Mouse (Mus musculus): ENCODE data around the gene Slc3a2. TPM values are rescaled to one million over a fixed set of nuclear protein-coding genes. Genes with fewer than 3 reads are reported as not detected.

Gene Slc3a2
- total and polyA plus RNA-seq, 3 experiments = 41.0 to 61.1 (median 42.2) TPM

DNA sequence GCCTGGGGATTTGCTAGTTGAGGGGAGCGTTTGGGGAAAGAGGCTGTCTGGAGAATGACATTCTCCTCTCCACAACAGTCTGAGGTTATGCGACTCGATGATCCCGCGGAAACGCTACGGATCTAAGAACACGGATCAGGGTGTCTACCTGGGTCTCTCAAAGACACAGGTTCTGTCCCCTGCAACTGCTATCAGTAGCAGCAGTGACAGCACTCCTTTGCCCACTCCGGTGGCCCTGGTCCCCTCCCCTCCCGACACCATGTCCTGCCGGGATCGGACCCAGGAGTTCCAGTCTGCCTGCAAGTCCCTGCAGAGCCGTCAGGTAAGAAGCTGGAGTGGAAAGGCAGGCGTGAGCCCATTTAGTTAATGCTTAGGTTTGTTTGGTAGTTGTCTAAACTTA, 19.0 kb upstream of the Slc3a2 start:
- peaks cover 22% of the 10 kb centered on the region for H3K36me3 ChIP-seq (ENCODE audit: control insufficient read depth, insufficient read depth, low read length)
- DNase-seq = no peak
- intact Hi-C loops (cut with DNase I) = loop anchor here (5.0 kb wide), 1 partner anchor 75 kb away; the partner anchor contains the start of gene Ttc9c
- peaks cover 5% of the 10 kb centered on the region for H3K4me1 ChIP-seq (ENCODE audit: control insufficient read depth, insufficient read depth, low read length)
- WGBS = 6% methylated on average over 14 of the region's 14 CpGs
- H3K9ac ChIP-seq (ENCODE audit: low read depth, low read length) = peak overlapping the region; percentile 74
- H3K4me3 ChIP-seq = peak overlapping the region; percentile 99
- H3K79me2 ChIP-seq (replicated peaks; ENCODE audit: control insufficient read depth, insufficient read depth, low read length) = peaks cover 3% of the 10 kb centered on the region
- H3K27me3 ChIP-seq (ENCODE audit: control insufficient read depth, insufficient read depth, low read length) = no peaks in the 10 kb centered on the region
- TF ChIP-seq POLR2A (IDR thresholded peaks at IDR 0.05; ENCODE audit: insufficient read depth, low read depth, low read length) (no peak), CTCF (IDR thresholded peaks at IDR 0.05) (no peak), EP300 (IDR thresholded peaks at IDR 0.05; ENCODE audit: insufficient read depth, low read depth, low read length) (no peak)
- peak overlapping the region; percentile 97 for H3K27ac ChIP-seq

DNA sequence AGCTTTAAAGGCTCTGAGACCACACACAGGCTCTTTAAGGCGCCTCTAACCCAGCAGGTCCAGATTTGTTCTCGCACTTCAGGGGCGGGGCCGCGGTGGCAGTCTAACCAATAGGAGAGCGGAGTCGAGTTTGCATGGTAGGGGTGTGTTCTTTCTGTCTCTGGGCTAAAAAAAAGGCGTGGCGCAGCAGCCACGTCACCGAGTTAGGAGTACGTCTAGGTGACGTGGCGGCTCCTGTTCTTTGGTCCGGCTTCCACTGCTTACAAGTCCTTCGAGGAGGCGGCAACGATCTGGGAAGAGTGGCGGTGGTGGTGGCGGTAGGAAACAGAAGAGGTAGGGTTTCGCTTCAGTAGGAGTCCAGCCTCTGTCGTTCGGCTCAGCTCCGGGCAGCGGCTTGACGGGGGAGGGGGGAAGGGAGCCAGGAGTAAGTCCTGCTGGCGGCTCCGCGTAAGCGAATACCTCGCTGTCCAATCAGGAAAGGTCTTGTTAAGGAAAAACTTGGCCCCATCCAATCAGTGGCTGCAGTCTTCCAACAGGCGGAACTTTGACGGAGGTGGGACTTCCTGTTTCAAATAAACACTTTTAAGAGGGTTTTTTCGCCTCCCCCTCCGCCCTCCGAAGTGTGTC, 18.2 kb upstream of the Slc3a2 start, which contains the start of gene Stx5a:
Gene Stx5a (plus strand): TSS at position 171 of the 627 bp plus-strand sequence.
- intact Hi-C loops (cut with DNase I) = loop anchor here (1.0 to 5.0 kb wide), 2 partner anchors 15 to 76 kb away; partner anchors contain the start of gene Ttc9c
- H3K27ac ChIP-seq = peak within 1 kb of the TSS; percentile 97
- no peaks in the 10 kb centered on the region for H3K27me3 ChIP-seq (ENCODE audit: control insufficient read depth, insufficient read depth, low read length)
- under 1% methylated on average over 36 of the region's 36 CpGs for WGBS
- peaks cover 21% of the 10 kb centered on the region for H3K36me3 ChIP-seq (ENCODE audit: control insufficient read depth, insufficient read depth, low read length)
- H3K4me3 ChIP-seq = peak within 1 kb of the TSS; percentile 99
- peaks cover 5% of the 10 kb centered on the region for H3K4me1 ChIP-seq (ENCODE audit: control insufficient read depth, insufficient read depth, low read length)
- H3K9ac ChIP-seq (ENCODE audit: low read depth, low read length) = peak within 1 kb of the TSS; percentile 83
- TF ChIP-seq EP300 (IDR thresholded peaks at IDR 0.05; ENCODE audit: insufficient read depth, low read depth, low read length) (peak; percentile 11; the same call in 1 of the 2 replicates), CTCF (IDR thresholded peaks at IDR 0.05) (peak; percentile 45), POLR2A (IDR thresholded peaks at IDR 0.05; ENCODE audit: insufficient read depth, low read depth, low read length) (peak; percentile 82)
- peak; percentile 92 to 97 for DNase-seq
- peaks cover 3% of the 10 kb centered on the region for H3K79me2 ChIP-seq (replicated peaks; ENCODE audit: control insufficient read depth, insufficient read depth, low read length)

DNA sequence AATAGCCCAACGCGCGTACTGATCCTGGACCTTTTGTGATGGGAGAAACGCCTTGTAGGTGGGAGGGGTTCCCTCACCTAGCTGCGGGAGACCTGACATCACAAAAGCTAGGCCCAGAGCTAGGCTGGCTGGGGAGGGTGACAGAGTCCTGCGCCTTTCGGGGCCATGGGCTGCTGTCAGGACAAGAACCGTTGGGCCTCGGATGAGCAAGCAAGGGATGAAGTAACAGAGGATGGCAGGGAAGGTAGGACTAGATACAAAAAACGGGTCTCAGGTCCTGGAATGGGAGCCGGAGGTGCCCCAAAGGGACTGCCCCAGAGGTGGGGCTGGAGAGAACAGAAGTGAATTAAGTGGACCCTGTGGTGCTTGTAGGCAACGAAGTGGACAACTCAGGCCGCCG, 17.4 kb upstream of the Slc3a2 start, which contains the start of gene 1700092M07Rik:
Gene 1700092M07Rik (plus strand): TSS at position 116 of the 400 bp plus-strand sequence.
- Histone ChIP-seq H3K27ac (peak within 1 kb of the TSS; percentile 97), H3K4me1 (ENCODE audit: control insufficient read depth, insufficient read depth, low read length) (peaks cover 5% of the 10 kb centered on the region), H3K4me3 (peak within 1 kb of the TSS; percentile 99), H3K9ac (ENCODE audit: low read depth, low read length) (peak within 1 kb of the TSS; percentile 83), H3K36me3 (ENCODE audit: control insufficient read depth, insufficient read depth, low read length) (peaks cover 18% of the 10 kb centered on the region), H3K27me3 (ENCODE audit: control insufficient read depth, insufficient read depth, low read length) (no peaks in the 10 kb centered on the region), H3K79me2 (replicated peaks; ENCODE audit: control insufficient read depth, insufficient read depth, low read length) (peaks cover 3% of the 10 kb centered on the region)
- intact Hi-C loops (cut with DNase I) = loop anchor here (1.0 to 5.0 kb wide), 2 partner anchors 16 to 77 kb away; partner anchors contain the start of gene Ttc9c
- TF ChIP-seq EP300 (IDR thresholded peaks at IDR 0.05; ENCODE audit: insufficient read depth, low read depth, low read length) (no peak), CTCF (IDR thresholded peaks at IDR 0.05) (no peak), POLR2A (IDR thresholded peaks at IDR 0.05; ENCODE audit: insufficient read depth, low read depth, low read length) (no peak)
- DNase-seq = peak in 1 of 2 experiments; percentile 26
- WGBS = 66% methylated on average over 14 of the region's 14 CpGs

DNA sequence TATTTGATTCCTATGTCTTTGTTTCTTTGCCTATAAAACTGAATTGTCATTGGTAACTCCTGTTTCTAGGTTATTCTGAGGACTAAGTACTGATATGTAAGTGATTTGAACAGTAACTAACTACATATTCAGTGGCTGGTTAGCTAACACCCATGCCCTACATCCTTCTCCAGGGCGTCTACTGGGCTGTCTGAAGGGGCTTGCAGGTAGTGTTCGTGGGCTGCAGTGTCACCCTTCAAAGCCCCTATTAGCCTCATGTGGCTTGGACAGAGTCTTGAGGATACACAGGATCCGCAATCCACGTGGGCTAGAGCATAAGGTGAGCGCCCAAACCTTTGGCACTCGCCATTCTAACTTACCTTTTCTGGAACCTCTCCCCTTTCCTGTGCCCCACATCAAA, 16.5 kb upstream of the Slc3a2 start:
- intact Hi-C loops (cut with DNase I) = loop anchor here (5.0 kb wide), 1 partner anchor 78 kb away; the partner anchor contains the start of gene Ttc9c
- DNase-seq = no peak
- Histone ChIP-seq H3K79me2 (replicated peaks; ENCODE audit: control insufficient read depth, insufficient read depth, low read length) (peaks cover 3% of the 10 kb centered on the region), H3K36me3 (ENCODE audit: control insufficient read depth, insufficient read depth, low read length) (peaks cover 12% of the 10 kb centered on the region), H3K9ac (ENCODE audit: low read depth, low read length) (no peak overlapping the region), H3K27me3 (ENCODE audit: control insufficient read depth, insufficient read depth, low read length) (no peaks in the 10 kb centered on the region), H3K27ac (no peak overlapping the region), H3K4me1 (ENCODE audit: control insufficient read depth, insufficient read depth, low read length) (peaks cover 5% of the 10 kb centered on the region), H3K4me3 (no peak overlapping the region)
- 95% methylated on average over 6 of the region's 6 CpGs for WGBS
- TF ChIP-seq POLR2A (IDR thresholded peaks at IDR 0.05; ENCODE audit: insufficient read depth, low read depth, low read length) = no peak
- TF ChIP-seq EP300 (IDR thresholded peaks at IDR 0.05; ENCODE audit: insufficient read depth, low read depth, low read length) = no peak
- no peak for TF ChIP-seq CTCF (IDR thresholded peaks at IDR 0.05)

DNA sequence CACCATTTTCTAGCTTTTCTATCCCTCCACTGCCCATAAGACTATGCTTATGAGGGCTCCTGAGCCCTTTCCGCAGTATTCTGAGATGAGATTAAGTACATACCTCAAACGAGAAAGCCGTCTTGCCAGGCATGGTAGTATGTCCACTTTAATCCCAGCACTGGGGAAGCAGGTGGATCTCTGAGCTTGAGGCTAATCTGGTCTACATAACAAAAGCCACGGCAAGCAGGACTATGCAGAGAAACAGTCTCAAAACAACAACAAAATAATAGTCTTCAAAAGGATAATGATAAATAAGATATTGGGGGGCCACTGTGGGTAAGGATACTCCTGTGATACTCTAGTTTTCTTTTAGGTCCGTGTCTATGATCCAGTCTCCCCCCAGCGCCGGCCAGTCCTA, 15.7 kb upstream of the Slc3a2 start:
- Histone ChIP-seq H3K27ac (no peak overlapping the region), H3K4me1 (ENCODE audit: control insufficient read depth, insufficient read depth, low read length) (peaks cover 5% of the 10 kb centered on the region), H3K36me3 (ENCODE audit: control insufficient read depth, insufficient read depth, low read length) (peaks cover 12% of the 10 kb centered on the region), H3K79me2 (replicated peaks; ENCODE audit: control insufficient read depth, insufficient read depth, low read length) (peaks cover 3% of the 10 kb centered on the region), H3K4me3 (no peak overlapping the region), H3K9ac (ENCODE audit: low read depth, low read length) (no peak overlapping the region), H3K27me3 (ENCODE audit: control insufficient read depth, insufficient read depth, low read length) (no peaks in the 10 kb centered on the region)
- intact Hi-C loops (cut with DNase I) = no loop called here
- DNase-seq = no peak
- TF ChIP-seq POLR2A (IDR thresholded peaks at IDR 0.05; ENCODE audit: insufficient read depth, low read depth, low read length) = no peak
- no peak for TF ChIP-seq CTCF (IDR thresholded peaks at IDR 0.05)
- no peak for TF ChIP-seq EP300 (IDR thresholded peaks at IDR 0.05; ENCODE audit: insufficient read depth, low read depth, low read length)
- WGBS = 89% methylated on average over 7 of the region's 7 CpGs

DNA sequence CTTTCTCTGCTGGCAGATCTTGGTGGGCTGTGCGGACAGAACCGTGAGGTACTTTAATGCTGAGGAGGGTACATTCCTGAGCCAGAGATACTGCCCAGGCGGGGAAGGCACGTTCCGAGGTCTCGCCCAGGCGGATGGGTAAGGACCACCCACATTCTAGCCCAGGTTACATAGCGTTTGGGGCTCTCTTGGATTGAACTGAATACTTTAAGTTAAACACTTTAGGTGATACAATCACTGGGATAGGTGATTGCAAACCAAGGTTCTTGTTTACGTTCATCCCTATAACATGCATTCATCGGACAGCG, 12.9 kb upstream of the Slc3a2 start:
- TF ChIP-seq POLR2A (IDR thresholded peaks at IDR 0.05; ENCODE audit: insufficient read depth, low read depth, low read length) (no peak), CTCF (IDR thresholded peaks at IDR 0.05) (no peak), EP300 (IDR thresholded peaks at IDR 0.05; ENCODE audit: insufficient read depth, low read depth, low read length) (no peak)
- 2% methylated on average over 11 of the region's 11 CpGs for WGBS
- Histone ChIP-seq H3K79me2 (replicated peaks; ENCODE audit: control insufficient read depth, insufficient read depth, low read length) (no peaks in the 10 kb centered on the region), H3K9ac (ENCODE audit: low read depth, low read length) (peak overlapping the region; percentile 65), H3K27ac (peak overlapping the region; percentile 88), H3K4me1 (ENCODE audit: control insufficient read depth, insufficient read depth, low read length) (peaks cover 2% of the 10 kb centered on the region; the same call in 1 of the 2 replicates), H3K27me3 (ENCODE audit: control insufficient read depth, insufficient read depth, low read length) (no peaks in the 10 kb centered on the region), H3K4me3 (peak overlapping the region; percentile 59), H3K36me3 (ENCODE audit: control insufficient read depth, insufficient read depth, low read length) (no peaks in the 10 kb centered on the region)
- DNase-seq = no peak
- intact Hi-C loops (cut with DNase I) = no loop called here
